Mouse (Mus musculus): ENCODE data around the gene Rsbn1l.

The Rsbn1l gene

DNA sequence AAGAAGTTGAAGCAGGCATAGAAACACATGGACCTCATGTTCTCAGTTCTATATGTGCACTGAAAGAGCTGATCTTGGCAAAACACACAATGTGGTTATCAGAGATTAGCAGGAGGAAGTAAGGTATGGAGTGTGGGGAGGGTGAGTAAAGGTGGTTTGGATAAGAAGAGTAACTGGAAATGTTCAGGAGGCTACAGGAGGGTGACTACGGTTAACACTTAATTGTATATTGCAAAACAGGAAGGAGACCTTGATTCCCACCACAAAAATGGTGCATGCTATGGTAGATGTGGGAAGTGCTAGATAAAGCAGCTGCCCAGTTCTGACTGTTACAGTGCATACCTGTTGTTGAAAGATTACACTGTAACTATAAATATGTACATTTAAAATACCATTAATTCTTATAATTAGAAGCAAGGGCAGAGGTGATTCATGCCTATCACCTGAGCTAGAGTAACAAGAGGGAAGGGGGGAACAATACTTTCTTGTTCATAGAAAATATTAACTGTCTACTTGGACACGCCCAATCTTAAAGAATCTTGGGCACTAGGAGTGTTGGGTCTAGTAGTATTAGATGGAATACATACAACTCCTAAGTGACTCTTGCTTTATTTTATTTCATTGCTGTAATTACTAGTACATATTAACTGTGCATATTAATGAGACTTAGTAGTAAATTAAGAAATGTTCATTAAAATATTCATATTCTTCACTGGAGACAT lies 58.6 kb downstream of the Rsbn1l start:
- no peak for DNase-seq

DNA sequence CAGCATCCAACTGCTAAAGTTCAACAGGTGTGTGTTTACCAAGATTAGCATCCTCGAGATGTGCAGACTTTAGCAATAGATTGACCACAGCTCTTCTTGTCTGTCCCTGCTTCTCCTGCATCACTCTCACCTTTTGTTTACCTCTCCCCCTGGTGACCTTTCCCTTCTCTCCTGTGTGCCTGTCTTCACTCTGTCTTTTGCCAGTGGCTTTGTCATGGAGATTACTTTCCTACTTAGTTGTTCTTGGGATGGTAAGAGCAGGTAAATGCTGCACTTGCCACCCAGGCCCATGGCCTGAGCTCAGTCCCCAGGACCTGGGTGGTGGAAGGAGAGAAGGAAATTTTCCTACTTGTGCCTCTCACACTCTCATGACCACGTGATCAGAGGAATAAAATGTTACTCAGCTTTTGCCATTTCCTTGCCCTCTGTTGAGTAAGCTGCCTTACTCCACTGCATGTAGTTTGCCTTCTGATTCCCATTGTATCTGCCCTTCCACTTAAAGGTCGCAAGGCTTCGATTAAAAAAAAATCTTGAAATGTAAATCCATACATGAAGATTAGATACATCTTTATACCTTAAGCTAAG lies 72.1 kb downstream of the Rsbn1l start:
- DNase-seq, result no peak

DNA sequence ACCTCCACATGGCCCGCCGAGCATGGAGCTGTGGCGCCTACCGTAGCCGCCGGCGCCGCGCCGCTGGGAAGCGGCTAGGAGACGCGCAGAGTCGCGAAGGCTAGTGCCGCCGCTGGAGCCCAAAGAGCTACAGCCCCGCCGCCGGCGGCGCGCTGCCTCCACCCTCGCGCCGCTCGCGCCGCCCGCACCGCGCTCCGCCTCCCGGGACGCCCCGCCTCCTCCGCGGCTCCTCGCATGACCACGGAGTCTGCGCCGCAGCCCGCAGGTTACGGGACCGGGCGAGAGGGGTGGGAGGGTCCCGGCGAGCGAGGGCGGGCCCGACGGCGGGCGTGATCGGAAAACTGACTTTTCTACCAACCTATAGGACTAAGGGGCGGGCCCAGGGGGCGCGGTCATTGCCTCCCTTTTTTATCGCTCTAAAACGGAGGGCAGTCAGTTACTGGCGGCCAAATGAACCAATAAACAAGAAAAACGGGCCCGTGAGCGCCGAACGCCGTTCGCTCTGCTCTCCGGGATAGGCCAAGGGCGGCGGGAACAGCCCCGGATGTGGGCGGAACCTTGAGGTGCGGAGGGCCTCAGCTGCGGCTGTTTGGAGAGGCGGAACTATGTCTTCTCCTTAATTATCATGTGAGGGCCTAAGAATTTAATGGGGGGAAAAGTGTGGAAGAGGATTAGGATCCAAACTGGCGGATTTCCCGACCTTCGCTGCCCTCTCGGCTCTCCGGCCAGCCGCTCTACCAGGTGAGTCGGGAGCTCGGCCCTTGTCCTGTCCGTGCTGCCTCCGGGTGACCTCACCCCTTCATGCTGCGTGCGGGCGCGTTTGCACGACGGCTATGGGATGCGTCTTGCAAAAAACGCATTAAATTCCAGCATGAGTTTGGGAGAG lies 74.0 kb downstream of the Rsbn1l start, which contains the start of the genes Phtf2 and Tmem60:
TSS of gene Phtf2 (minus strand) at position 210 of the 886 bp plus-strand sequence.
TSS of gene Tmem60 (plus strand) at position 277 of the 886 bp plus-strand sequence.
- DNase-seq, result peak; percentile 99

DNA sequence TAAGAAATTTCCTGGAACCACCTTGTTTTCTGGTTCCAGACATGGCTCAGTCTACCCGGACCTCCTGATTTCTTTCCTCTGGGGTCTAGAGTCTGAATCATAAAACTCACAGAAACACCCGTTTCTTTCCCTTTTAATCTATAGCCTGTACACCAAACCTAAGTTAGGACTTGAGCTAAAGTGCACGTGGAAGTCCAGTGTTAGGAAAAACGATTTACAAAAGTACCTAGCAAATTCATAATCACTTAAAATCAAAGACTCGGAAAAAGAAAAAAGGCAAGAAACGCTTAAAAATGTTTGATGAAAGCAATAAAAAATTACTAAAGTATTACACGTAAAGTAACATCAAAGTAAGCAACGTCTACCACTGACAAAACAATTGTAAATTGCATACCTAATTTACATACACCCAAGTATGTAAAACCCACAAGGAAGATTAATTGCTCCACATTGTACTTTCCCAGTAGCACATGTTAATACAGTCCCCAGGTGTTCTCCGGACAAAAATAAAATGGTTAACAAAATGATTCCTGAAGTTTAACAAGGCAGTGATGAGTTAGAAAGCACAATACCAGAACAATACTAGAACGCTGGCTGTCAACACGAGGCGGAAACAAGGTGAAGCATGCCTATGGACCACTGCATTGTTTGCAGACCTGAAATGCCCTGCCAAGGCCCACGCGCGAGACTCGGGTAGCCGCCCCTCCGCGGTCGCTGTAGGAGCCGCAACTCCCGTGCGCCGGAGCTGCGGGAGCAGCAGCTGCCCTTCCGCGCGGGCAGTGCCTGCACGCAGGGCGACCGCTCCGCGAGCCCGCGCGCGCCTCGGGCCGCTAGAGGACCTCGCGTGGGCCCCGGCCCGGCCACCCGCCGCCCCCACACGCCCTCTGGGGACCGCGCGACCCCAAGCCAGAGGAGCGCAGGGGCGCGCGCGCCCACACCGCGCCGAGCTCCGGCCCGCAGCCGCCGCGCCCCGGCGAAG lies 75.1 kb downstream of the Rsbn1l start:
- DNase-seq, result peak; percentile 45

DNA sequence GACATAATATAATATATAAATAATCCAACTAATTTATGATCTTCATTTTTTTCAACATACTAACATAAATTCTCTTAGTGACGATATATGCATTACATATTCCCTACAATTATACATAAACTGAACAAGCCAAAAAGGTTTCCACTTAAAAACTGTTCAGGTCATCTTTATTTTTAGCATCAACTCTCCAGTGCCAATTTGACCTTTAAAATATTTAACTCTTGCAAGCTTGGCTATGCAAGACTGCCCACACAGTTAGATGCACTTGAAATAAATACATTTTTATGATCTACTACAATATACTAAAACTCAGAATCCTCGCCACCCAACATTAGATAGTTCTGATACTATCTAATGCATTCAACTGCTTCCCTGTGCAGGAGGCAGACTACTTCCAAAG lies 75.8 kb downstream of the Rsbn1l start:
- DNase-seq, result no peak

DNA sequence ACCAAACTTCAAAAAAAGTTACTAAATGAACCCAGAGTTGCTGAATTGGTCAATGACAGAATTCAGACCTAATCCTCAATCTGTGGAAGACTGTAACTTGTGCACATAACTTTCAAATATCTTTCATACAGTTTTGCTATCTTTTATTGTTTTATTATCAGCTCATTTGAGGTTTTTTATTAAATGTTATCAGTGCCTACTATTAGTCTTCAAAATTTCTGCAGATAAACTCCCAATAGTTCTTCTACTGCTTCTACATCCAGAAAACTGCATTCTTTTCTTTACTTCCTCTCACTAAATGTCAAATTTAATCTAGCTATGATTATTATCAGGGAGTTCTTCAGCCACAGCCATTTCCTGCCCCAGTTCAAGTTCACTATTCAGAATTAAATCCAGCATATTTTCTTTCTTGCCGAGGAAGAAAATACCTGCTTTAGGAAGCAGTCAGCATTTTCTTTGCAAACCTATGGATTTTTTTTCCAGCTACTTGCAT lies 79.2 kb downstream of the Rsbn1l start:
- no peak for DNase-seq

DNA sequence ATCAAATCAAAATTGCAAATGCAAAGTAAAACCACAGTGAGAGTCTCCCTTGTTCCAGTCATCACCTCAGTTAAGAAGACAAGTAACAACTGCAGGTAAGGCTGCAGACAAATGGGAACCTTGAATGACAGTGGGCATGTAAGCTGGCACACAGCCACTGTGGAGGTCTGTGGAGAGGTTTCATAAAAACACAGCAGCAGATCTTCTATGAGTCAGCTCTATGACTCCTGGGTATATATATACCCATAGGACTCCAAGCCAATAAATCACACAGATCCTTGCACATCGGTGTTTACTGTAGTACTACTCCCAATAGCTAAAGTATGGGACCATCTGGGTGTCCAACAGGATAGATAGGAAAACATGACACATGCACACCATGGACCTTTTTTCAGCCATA lies 83.1 kb downstream of the Rsbn1l start:
- DNase-seq, result no peak

DNA sequence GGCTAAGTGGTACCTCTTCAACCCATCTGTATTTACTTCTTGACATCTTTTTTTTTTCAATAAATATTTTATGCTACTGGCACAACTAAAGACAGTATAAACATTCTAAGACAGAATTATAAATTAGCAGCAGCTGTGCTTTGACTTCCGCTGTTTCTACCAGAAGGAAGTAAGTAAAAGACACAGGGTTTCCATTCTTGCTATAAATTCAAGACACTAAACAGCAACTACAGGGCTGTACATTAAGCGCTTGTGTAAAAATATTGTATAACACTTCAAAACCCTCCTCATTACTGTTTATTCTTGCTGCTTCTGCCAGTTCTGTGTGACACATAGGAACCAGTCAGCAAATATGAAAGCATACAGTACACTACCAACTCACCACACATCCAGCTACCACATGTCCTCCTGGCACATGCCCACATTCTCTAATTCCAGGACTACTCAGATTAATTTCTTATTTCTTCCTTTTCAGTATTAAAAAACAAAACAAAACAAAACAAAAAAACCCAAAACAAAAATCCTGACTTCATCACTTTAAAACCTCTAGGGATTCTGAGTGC lies 90.9 kb downstream of the Rsbn1l start:
- DNase-seq, result no peak

DNA sequence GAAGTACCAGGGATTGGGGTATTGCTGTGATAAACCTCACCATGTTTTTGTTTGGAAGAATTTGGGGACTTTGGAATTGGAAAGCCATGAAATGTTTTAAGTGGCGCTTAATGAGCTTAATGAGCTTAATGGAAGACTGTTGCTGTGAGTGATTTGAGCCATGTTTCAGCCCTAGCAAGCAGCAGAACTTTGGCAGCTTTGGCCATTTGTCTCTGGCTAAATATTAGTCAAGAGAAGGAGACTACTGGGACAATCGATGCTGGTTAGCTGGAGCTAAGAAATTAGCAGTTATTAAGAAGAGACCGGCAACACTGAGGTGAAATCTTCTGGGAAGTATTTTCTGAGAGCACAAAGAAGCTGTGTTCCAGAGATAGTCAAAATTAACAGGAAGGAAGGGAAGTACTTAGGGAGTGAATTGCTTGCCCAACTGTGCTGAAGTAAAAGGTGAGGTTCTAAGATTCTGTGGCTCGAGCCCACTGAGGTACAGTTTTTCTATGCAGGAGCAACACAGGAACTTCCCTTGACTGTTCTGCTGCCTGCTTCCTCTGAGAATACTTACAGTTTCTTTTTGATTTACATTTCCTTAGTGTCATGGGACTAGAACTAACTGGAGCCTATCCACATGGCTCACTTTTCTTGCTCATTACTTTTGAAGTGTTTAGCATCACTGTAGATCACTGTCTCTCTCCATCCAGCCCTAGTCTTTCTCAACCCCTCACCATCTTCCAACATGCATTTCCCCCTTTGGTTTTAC lies 91.8 kb downstream of the Rsbn1l start:
- no peak for DNase-seq

DNA sequence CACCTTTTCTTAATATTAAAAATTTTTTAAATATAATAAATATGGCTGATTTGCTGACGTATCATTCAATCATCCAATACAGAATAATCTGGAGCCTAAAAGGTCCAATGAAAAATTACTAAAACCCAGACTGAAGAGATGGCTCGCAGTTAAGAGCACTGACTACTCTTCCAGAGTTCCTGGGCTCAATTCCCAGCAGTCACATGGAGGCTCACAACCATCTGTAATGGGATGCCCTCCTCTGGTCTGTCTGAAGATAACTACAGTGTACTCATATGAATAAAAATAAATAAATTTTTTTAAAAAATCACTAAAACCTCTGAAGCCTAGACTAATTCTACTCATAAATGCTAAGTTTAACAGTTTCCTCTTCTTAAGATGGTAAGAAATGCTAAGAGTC lies 94.3 kb downstream of the Rsbn1l start:
- no peak for DNase-seq

DNA sequence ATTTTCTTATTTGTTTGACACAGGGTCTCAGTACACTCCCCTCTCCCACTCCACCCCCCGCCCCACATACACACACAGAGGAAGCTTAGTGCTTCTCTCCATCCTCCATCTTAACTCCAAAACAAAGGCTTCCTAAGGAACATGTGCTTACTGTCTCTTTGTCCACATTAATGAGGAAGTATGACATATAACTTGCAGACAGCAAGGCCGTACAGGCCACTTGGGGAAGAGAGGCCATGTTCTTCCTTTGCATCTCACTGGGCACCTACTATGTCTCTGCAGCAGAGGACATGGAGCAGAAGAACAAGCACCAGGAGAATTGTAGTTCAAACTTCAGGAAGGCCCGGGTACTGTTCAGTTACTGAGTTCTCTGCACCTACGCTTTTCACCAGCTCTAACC lies 95.6 kb downstream of the Rsbn1l start:
- no peak for DNase-seq

DNA sequence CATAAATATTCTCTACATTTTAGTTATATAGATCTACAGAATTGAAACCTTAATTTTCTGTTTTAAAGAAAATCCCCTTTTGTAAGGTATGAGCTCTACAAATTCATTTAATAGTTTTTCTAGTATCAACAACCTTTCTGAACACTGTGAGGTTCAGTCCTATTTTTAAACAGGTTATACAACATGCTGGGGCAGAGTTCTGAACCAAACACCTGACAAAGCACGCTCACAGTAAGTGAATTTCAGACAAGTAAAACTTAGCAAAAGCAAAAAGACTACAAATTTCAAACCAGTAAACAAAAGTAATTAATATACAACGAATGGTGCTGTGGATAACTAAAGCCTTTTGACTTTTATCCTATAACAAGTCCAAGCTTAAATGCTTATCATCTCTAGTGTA lies 97.8 kb downstream of the Rsbn1l start:
- DNase-seq, result no peak

DNA sequence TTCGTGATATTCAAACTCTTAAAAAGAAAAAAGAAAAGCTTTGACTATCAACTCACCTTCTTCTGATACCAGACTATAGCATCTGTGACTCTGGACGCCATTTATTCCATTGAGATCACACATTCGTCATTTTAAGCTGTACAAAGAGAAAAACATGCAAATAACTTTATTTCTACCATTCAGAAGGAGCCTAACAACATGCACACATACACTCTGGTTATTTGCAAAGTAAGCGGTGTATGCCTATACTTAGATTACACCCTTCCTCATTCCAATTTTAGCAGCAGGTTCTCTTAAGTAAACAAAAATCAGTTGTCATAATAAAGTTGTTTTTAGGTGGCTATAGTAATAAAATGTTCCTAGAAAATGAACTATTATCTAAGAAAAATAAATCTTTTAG lies 101.1 kb downstream of the Rsbn1l start:
- DNase-seq, result no peak

DNA sequence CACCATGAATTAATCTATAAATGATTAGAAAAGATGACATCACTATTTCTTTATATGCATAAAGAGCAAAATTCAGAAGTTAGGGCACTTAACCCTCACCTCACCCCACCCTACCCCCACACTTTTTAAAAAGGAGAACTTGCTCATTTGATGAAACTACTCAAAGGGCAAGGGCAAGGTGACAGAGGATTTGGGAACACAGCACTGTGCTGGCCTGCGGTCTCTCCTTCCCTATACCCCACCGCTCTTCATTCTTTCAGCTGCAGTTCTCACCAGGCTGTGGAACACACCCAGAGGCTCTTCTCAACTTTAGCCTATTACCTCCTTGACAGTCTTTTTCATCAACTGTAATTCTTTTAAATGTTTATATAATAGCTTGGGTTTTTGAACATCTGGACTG lies 109.2 kb downstream of the Rsbn1l start:
- DNase-seq, result no peak

DNA sequence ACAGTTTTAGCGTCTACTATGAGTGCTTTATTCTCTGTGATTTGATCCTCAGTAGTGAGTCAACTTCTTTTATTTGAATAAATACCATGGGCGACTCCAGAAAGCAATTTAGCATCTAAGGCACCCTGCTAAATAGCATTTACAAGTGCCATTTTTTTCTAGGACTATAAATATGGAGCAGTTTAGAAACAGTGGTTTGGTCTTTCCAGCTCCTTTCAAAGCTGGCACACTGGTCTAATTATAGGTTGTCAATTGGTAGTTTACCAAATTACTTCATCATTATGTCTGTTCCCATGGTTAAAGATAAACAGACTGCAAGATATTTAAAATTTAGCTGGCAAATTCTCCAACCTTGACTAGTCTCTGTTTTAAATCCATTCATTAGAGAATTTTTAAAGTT lies 112.4 kb downstream of the Rsbn1l start:
- no peak for DNase-seq

DNA sequence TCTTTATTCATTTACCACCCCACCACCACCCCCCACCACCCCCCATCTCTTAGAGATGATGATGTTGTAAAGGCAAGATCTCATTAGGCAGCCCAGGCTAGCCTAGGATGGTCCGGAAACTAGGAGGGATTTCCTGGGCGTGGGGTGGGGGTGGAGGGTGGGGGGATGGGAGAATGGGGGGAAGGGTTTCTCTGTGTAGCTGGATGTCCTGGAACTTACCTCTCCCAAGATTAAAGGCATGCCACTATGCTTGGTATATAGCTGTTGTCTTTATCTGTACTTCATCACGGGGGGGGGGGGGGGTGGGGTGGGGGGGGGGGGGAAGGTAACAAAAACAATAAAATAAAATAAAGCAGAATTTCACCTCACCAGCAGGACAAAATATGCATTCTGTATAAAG lies 112.8 kb downstream of the Rsbn1l start:
- no peak for DNase-seq
